Mouse (Mus musculus): Measurements from ENCODE around the gene Camkmt. TPM values are rescaled to one million over a fixed set of nuclear protein-coding genes. Genes with fewer than 3 reads are reported as not detected.

Camkmt gene
- total and polyA plus RNA-seq, 3 experiments, result 1.6 to 5.9 TPM; not detected in 1

DNA sequence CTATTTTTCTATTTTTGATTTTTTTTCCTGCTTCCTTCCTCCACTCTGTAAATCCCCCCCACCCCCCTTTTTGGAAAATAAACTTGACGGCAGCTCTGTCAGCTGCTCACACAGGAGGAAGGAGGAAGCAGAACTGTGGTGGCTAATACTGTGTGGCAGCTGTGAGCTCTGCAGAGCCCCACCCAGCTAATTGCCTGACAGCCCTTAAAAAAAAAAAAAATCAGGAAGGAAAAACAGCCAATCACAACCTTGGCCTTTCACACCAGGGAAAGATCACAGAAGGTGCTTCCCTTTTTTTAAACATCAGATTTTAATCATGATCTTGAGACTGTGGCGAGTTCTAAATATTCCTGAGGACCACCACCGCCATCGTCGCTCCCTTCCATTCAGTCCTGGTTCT, 305.1 kb downstream of the Camkmt start (continued):
- TF ChIP-seq RCOR1 (IDR thresholded peaks at IDR 0.05; ENCODE audit: low read depth, low read length) (peak; percentile 94), ZNF384 (IDR thresholded peaks at IDR 0.05; ENCODE audit: low read depth, low read length) (peak; percentile 98), MYB (IDR thresholded peaks at IDR 0.05; ENCODE audit: low read depth, low read length) (no peak), KAT2A (conservative IDR thresholded peaks at IDR 0.05; ENCODE audit: low read depth, low read length) (no peak), GATA1 (IDR thresholded peaks at IDR 0.05; ENCODE audit: low read depth, low read length) (peak; percentile 47; the same call in 1 of the 2 replicates), SIN3A (IDR thresholded peaks at IDR 0.05; ENCODE audit: low read length) (peak; percentile 85), RAD21 (IDR thresholded peaks at IDR 0.05; ENCODE audit: low read depth, low read length) (no peak), ELF1 (IDR thresholded peaks at IDR 0.05; ENCODE audit: low read depth, low read length) (peak; percentile 55), POLR2AphosphoS5 (IDR thresholded peaks at IDR 0.05; ENCODE audit: borderline replicate concordance, low read depth, low read length) (no peak), MAFK (IDR thresholded peaks at IDR 0.05; ENCODE audit: borderline replicate concordance, low read depth, low read length) (no peak), JUND (IDR thresholded peaks at IDR 0.05; ENCODE audit: low read depth, low read length) (no peak), BHLHE40 (IDR thresholded peaks at IDR 0.05; ENCODE audit: borderline replicate concordance, low read depth, low read length) (no peak), MYC (IDR thresholded peaks at IDR 0.05; ENCODE audit: low read depth, low read length) (0 out of 2 replicates have a peak, but pooled peaks have one; percentile 9), POLR2AphosphoS2 (IDR thresholded peaks at IDR 0.05; ENCODE audit: low read length) (no peak), TAL1 (IDR thresholded peaks at IDR 0.05; ENCODE audit: low read length) (no peak), NELFE (IDR thresholded peaks at IDR 0.05; ENCODE audit: low read depth, low read length) (no peak), MAX (IDR thresholded peaks at IDR 0.05; ENCODE audit: low read length) (no peak), POLR2A (IDR thresholded peaks at IDR 0.05; ENCODE audit: control insufficient read depth in 1 of 2, insufficient read depth in 1 of 2, low read depth in 1 of 2, low read length in 2 of 2, poor library complexity in 1 of 2) (no peak)

DNA sequence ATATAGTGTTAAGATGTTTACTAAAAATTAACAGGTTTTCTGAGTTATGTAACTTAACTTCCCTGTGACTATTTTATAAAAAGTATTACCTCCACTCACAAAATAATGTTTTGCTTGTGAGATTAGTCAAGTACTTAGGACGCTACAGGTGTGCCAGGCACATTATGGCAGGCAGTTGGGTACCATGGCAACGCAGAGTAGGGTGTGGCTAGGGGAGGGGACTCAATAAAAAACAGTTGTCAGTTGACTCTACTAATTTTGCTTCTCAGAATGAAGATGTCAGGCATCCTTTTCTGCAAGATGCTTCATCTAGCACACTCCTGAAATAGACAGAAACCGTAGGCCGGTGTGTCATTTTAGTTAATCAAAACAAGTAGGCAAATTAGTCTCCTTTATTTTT, 310.4 kb downstream of the Camkmt start:
- no peak for TF ChIP-seq ZC3H11A (IDR thresholded peaks at IDR 0.05; ENCODE audit: low read depth, low read length)
- no peak for TF ChIP-seq MAX (IDR thresholded peaks at IDR 0.05; ENCODE audit: low read length)
- TF ChIP-seq E2F4 (IDR thresholded peaks at IDR 0.05; ENCODE audit: borderline replicate concordance, low read depth, low read length), result no peak
- Histone ChIP-seq H3K79me2 (ENCODE audit: control insufficient read depth, insufficient read depth, low read length, poor library complexity) (no peaks in the 10 kb centered on the region), H3K27ac (ENCODE audit: control insufficient read depth, low read depth, low read length) (no peak overlapping the region), H3K9me3 (replicated peaks; ENCODE audit: insufficient read depth, low read length) (no peaks in the 10 kb centered on the region), H3K4me1 (ENCODE audit: control insufficient read depth in 1 of 2, insufficient read depth in 2 of 2, low read length in 2 of 2) (no peaks in the 10 kb centered on the region), H3K27me3 (ENCODE audit: control insufficient read depth in 1 of 2, insufficient read depth in 2 of 2, low read length in 2 of 2) (no peaks in the 10 kb centered on the region), H3K9ac (ENCODE audit: control insufficient read depth, low read depth, low read length, poor library complexity, severe bottlenecking) (no peak overlapping the region), H3K4me3 (ENCODE audit: control insufficient read depth in 1 of 2, insufficient read depth in 1 of 2, low read depth in 2 of 2, low read length in 2 of 2) (no peak overlapping the region), H3K36me3 (ENCODE audit: control insufficient read depth in 1 of 2, insufficient read depth in 2 of 2, low read length in 2 of 2) (peaks cover 0 to 3% of the 10 kb centered on the region in 2 experiments; a peak in 1 of 4 replicates)
- DNase-seq (ENCODE audit: low read depth, low spot score), result no peak

DNA sequence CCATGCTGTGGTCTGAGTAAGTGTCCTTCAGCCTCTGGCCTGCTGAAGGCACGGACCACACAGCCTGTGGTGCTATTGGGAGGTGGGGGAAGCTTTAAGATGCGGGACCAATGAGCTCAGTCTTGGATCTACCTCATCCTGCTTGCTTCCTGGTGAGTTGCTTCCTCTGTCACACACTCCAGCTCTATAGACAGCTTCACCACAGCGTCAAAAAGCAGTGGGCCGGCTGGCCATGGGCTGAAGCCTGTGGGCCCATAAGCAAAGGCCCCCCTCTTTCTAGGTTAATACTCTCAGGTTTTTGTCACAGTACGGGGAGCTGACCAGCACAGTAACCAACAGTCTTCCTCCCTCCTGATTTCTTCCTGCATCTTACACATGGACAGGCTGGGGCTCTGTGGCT, 314.8 kb downstream of the Camkmt start:
- TF ChIP-seq USF1 (IDR thresholded peaks at IDR 0.05; ENCODE audit: low read depth, low read length) (no peak), E2F4 (IDR thresholded peaks at IDR 0.05; ENCODE audit: borderline replicate concordance, low read depth, low read length) (no peak), TCF12 (IDR thresholded peaks at IDR 0.05; ENCODE audit: low read depth, low read length) (no peak), RAD21 (IDR thresholded peaks at IDR 0.05; ENCODE audit: low read depth, low read length) (no peak), EP300 (IDR thresholded peaks at IDR 0.05; ENCODE audit: low read depth in 1 of 2, low read length in 2 of 2) (no peak), TBP (IDR thresholded peaks at IDR 0.05; ENCODE audit: low read depth, low read length) (no peak), MXI1 (IDR thresholded peaks at IDR 0.05; ENCODE audit: low read depth, low read length) (no peak), GATA1 (IDR thresholded peaks at IDR 0.05; ENCODE audit: low read depth, low read length) (no peak), MYB (IDR thresholded peaks at IDR 0.05; ENCODE audit: low read depth, low read length) (no peak), ELF1 (IDR thresholded peaks at IDR 0.05; ENCODE audit: low read depth, low read length) (no peak), NRF1 (IDR thresholded peaks at IDR 0.05; ENCODE audit: insufficient read depth, low read depth, low read length, poor library complexity, severe bottlenecking) (no peak), POLR2AphosphoS5 (IDR thresholded peaks at IDR 0.05; ENCODE audit: borderline replicate concordance, low read depth, low read length) (no peak), MYC (IDR thresholded peaks at IDR 0.05; ENCODE audit: low read depth, low read length) (no peak), CTCF (IDR thresholded peaks at IDR 0.05 in 2 of 3, conservative IDR thresholded peaks at IDR 0.05 in 1 of 3; ENCODE audit: control insufficient read depth in 1 of 3, insufficient read depth in 1 of 3, low read depth in 2 of 3, low read length in 3 of 3, poor library complexity in 1 of 3, severe bottlenecking in 1 of 3) (no peak), KAT2A (conservative IDR thresholded peaks at IDR 0.05; ENCODE audit: low read depth, low read length) (no peak), MAX (IDR thresholded peaks at IDR 0.05; ENCODE audit: low read length) (no peak), ZNF384 (IDR thresholded peaks at IDR 0.05; ENCODE audit: low read depth, low read length) (no peak), RCOR1 (IDR thresholded peaks at IDR 0.05; ENCODE audit: low read depth, low read length) (no peak)
- Histone ChIP-seq H3K9ac (ENCODE audit: control insufficient read depth, low read depth, low read length, poor library complexity, severe bottlenecking) (no peak overlapping the region), H3K4me3 (ENCODE audit: control insufficient read depth in 1 of 2, insufficient read depth in 1 of 2, low read depth in 2 of 2, low read length in 2 of 2) (no peak overlapping the region), H3K79me2 (ENCODE audit: control insufficient read depth, insufficient read depth, low read length, poor library complexity) (no peaks in the 10 kb centered on the region), H3K36me3 (ENCODE audit: control insufficient read depth in 1 of 2, insufficient read depth in 2 of 2, low read length in 2 of 2) (peaks cover 0 to 5% of the 10 kb centered on the region in 2 experiments; a peak in 1 of 4 replicates), H3K9me3 (replicated peaks; ENCODE audit: insufficient read depth, low read length) (no peaks in the 10 kb centered on the region), H3K27me3 (ENCODE audit: control insufficient read depth in 1 of 2, insufficient read depth in 2 of 2, low read length in 2 of 2) (no peaks in the 10 kb centered on the region), H3K27ac (ENCODE audit: control insufficient read depth, low read depth, low read length) (no peak overlapping the region), H3K4me1 (ENCODE audit: control insufficient read depth in 1 of 2, insufficient read depth in 2 of 2, low read length in 2 of 2) (peaks cover 0 to 5% of the 10 kb centered on the region in 2 experiments; a peak in 2 of 4 replicates)
- no peak for DNase-seq (ENCODE audit: low read depth, low spot score)
